Comparison of ENCODE assay signal across 8 mouse cellular contexts in the genomic region with DNA sequence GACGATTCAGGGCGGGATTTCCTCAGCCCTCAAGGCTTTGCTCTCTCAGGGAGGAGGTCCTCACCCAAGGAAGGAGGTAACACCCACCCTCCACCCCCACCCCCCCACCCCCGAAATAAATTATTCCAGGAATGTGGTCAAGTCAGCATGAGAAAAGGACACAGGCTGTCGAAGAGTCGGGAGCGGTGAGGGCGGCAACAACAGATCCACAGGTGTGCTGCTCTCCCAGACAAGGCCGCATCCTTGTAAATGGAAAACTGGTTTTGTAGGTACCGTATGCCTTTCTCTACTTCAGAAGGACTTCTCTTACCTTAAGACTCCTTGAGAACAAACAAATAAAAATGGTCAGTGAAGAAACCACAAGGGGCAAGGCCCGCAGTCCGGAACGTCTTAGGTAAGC. TPM values are rescaled to one million over a fixed set of nuclear protein-coding genes. Genes with fewer than 3 reads are reported as not detected.
DNase-seq lines count a peak whose midpoint lies in the region; ATAC-seq and TF ChIP-seq lines count a peak whose summit lies in the region.

TSS of gene Serbp1 (plus strand) at position 200 of the 400 bp plus-strand sequence.

- no peaks in the 10 kb centered on the region for H3K4me1 ChIP-seq in kidney, adult 2 months (ENCODE audit: control insufficient read depth, insufficient read depth, low read length)
- H3K4me1 ChIP-seq in hindbrain, embryonic 15.5 days (replicated peaks): no peaks in the 10 kb centered on the region
- no peaks in the 10 kb centered on the region for H3K4me1 ChIP-seq in liver, postnatal 0 days (ENCODE audit: insufficient read depth)

- H3K4me2 ChIP-seq in hindbrain, embryonic 15.5 days: no peak within 1 kb of the TSS
- H3K4me2 ChIP-seq in liver, postnatal 0 days (ENCODE audit: low read depth, low read length): no peak within 1 kb of the TSS

- no peak within 1 kb of the TSS for H3K27ac ChIP-seq in kidney, adult 2 months (ENCODE audit: insufficient read depth, low read depth, low read length)
- no peak within 1 kb of the TSS for H3K27ac ChIP-seq in gastrocnemius, adult 2 months
- no peak within 1 kb of the TSS for H3K27ac ChIP-seq in hindbrain, embryonic 15.5 days (replicated peaks)
- H3K27ac ChIP-seq in liver, postnatal 0 days (ENCODE audit: low read depth): no peak within 1 kb of the TSS

- no peak within 1 kb of the TSS for H3K4me3 ChIP-seq in kidney, adult 2 months (ENCODE audit: insufficient read depth, low read depth, low read length)
- H3K4me3 ChIP-seq in gastrocnemius, adult 2 months: no peak within 1 kb of the TSS
- H3K4me3 ChIP-seq in hindbrain, embryonic 15.5 days: no peak within 1 kb of the TSS
- no peak within 1 kb of the TSS for H3K4me3 ChIP-seq in liver, postnatal 0 days (ENCODE audit: low read depth, low read length)

- no peaks in the 10 kb centered on the region for H3K9me3 ChIP-seq in hindbrain, embryonic 15.5 days
- no peaks in the 10 kb centered on the region for H3K9me3 ChIP-seq in liver, postnatal 0 days (ENCODE audit: low read length)

- WGBS in kidney, adult 2 months: 39% methylated on average over 12 of the region's 12 CpGs
- WGBS in hindbrain, embryonic 15.5 days: 22% methylated on average over 12 of the region's 12 CpGs
- WGBS in liver, postnatal 0 days (ENCODE audit: insufficient replicate concordance): 60% methylated on average over 12 of the region's 12 CpGs

- no peak for DNase-seq in kidney, adult 2 months
- no peak for DNase-seq in kidney, postnatal 4 days
- no peak for DNase-seq in adrenal gland, adult 8-10 months
- DNase-seq in gastrocnemius, adult 2 months: no peak
- no peak for DNase-seq in liver, postnatal 0 days
- no peak for DNase-seq in adipocyte (ENCODE audit: low spot score)
- DNase-seq in ovary, postnatal 36 days (ENCODE audit: low spot score): no peak

- no peak within 1 kb of the TSS for H3K9ac ChIP-seq in hindbrain, embryonic 15.5 days
- H3K9ac ChIP-seq in liver, postnatal 0 days (replicated peaks): no peak within 1 kb of the TSS

- H3K36me3 ChIP-seq in kidney, adult 2 months (ENCODE audit: control insufficient read depth, insufficient read depth, low read length): no peaks in the 10 kb centered on the region
- no peaks in the 10 kb centered on the region for H3K36me3 ChIP-seq in hindbrain, embryonic 15.5 days
- no peaks in the 10 kb centered on the region for H3K36me3 ChIP-seq in liver, postnatal 0 days (replicated peaks; ENCODE audit: insufficient read depth, low read length)

- no peaks in the 10 kb centered on the region for H3K27me3 ChIP-seq in kidney, adult 2 months (replicated peaks; ENCODE audit: control insufficient read depth, insufficient read depth, low read length)
- H3K27me3 ChIP-seq in hindbrain, embryonic 15.5 days: no peaks in the 10 kb centered on the region
- no peaks in the 10 kb centered on the region for H3K27me3 ChIP-seq in liver, postnatal 0 days (ENCODE audit: insufficient read depth, low read length)

- TF ChIP-seq POLR2A in kidney, adult 2 months (IDR thresholded peaks at IDR 0.05; ENCODE audit: low read depth, low read length): no peak

- ATAC-seq in hindbrain, embryonic 15.5 days (ENCODE audit: low FRiP score, low read depth): no peak
- ATAC-seq in liver, postnatal 0 days: no peak

- intact Hi-C loops in gastrocnemius, adult 2 months (cut with DNase I): no loop called here

- no peak for TF ChIP-seq CTCF in kidney, adult 2 months (conservative IDR thresholded peaks at IDR 0.05; ENCODE audit: insufficient read depth, insufficient read length, low read depth, low read length)
- TF ChIP-seq CTCF in gastrocnemius, adult 2 months (IDR thresholded peaks at IDR 0.05): no peak
- TF ChIP-seq CTCF in liver, postnatal 0 days (IDR thresholded peaks at IDR 0.05; ENCODE audit: low read depth): no peak

- TF ChIP-seq EP300 in liver, postnatal 0 days (IDR thresholded peaks at IDR 0.05; ENCODE audit: low read depth): no peak

RNA-seq across cellular contexts. Expression of gene Serbp1, which starts in this region (rescaled TPM):
- polyA plus RNA-seq in kidney, adult 2 months (2012; rRNA removed): 47.8 and 62.0 TPM in 2 replicates
- 100 to 1,000 TPM; 163 to 303 (median 206) TPM for total RNA-seq in adrenal gland, adult 8-10 months (2022)
- total RNA-seq in gastrocnemius, adult 2 months (2021): 100 to 1,000 TPM; 283 to 348 TPM
- polyA plus RNA-seq in hindbrain, embryonic 15.5 days (2015; fragmentation: Nextera tagmentation; extraction: Ambion mirVana): 294 and 298 TPM in 2 replicates
- polyA plus RNA-seq in liver, postnatal 0 days (2015; fragmentation: Nextera tagmentation; extraction: Ambion mirVana): 186 and 207 TPM in 2 replicates
